Mouse (Mus musculus) kidney, adult 8-10 months (tissue): Measurements from ENCODE around the gene Mlxip.

Experiments used
- DNase-seq, 2 experiments: peaks; one replicate each; pipeline ENCODE4 v3.0.0; 2022

Mlxip gene

DNA sequence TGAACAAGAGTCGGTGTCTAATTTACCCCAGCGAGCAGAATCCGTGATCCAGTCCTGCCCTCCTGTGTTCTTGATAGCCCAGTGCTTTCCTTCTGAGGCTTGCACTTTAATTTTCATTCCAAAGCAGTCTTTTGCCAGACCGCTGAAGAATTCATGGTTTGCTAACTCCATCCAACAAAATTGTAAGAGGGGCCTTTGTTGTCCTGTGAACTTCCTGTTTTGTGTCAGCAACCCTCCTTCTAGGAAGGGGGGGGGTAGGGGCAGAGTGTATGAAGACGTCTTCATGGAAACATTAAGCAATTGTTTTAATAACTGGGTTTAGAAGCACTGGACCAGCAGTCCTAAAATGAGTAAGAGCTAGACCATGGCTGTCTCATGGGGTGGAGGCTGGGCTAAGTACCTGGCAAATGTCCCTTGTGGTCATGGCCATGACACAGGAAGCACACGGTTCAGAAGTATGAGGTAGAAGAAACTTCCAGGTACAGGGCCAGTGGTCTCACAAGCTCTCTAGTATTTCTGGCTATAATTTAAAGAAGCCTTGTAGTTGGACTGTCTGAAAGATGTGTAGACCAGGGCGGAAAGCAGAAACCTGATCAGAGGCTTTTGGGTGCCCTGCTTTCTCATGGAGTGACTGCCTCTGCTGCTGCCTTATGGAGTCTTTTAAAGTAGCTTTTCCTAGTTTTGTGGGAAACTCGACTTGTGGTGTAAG, 41.6 kb downstream of the Mlxip start:
- DNase-seq, result peak; percentile 30 to 31

DNA sequence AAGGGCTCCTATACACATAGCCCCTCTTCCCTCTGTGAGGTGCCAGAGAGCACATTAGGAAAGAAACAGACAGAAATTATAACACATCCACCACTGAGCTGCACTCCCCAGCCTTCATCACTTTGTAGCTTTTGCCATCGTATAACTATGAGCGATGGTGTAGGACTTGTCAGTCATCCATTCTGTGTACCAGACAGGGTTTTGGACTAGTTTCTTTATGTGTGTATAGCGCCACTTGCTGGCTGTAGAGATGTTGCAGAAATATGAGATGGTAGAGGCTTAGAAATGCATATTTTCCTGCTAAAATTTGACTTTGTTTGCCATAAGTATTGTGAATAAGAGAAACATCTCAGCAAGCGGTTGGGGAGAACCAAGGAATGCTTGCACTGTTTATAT, 42.2 kb downstream of the Mlxip start:
- DNase-seq, result peak; percentile 42 to 65

GRCm38 (mm10) chr5:123438381-123438780, 43.8 kb downstream of the Mlxip start:
- no peak for DNase-seq

DNA sequence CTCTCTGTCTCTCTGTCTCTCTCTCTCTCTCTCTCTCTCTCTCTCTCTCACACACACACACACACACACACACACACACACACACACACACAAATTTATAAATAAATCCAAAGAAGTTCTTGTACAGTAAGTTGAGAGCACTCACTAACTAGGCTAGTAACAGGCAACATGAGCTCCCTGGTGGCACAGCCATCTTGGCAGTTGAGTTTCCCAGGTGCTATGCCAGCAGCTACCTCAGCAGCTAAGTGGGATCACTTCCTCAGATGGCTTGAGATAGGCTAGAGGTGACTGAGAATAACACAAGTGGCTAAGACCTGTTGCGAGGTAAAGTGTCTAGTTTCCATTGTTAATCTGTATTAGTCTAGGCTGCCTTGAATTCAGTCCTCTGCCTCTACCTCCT, 44.7 kb downstream of the Mlxip start:
- DNase-seq, result no peak

DNA sequence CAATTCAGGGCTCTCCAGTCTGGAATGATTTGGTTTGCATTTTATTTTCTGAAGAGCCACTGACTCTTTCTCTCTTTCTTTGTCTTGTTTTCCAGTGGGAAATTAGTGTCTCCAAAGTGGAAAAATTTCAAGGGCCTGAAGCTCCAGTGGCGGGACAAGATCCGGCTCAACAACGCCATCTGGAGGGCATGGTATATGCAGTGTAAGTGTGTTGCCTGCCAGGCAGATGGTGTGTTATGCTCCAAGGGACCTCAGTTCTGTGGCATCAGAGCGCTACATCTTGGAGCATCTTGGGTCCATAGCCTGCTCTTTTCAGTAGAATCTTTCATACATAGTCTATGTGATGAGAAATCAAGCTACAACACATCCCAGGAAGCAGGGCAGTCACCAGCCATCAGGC, 45.3 kb downstream of the Mlxip start:
- peak in 1 of 2 experiments; percentile 17 for DNase-seq

- no peak for DNase-seq
These were observed 46.1 kb downstream of the Mlxip start for GRCm38 (mm10) chr5:123440664-123441063.

GRCm38 (mm10) chr5:123442283-123442682, 47.7 kb downstream of the Mlxip start:
- no peak for DNase-seq

DNA sequence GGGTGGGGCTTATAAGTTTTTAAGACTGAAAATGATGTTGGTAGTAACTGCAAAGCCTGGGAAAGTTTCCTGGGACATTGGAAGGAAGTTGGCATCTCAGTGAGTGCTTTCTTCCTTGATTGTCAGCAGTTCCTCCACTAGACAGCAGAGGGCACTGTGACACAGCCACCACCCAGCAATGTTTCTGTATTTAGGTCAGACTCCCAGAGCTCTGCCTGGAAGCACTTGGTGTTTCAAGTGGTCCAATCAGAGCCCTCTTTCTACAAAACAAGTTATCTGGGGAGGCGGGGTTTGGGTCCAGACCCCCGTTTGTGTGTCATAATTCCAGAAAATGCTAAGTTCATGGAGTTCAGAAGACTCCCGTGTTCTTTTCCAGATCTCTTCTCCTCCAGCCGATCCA, 49.5 kb downstream of the Mlxip start:
- DNase-seq, result peak; percentile 38 to 70

GRCm38 (mm10) chr5:123444849-123445334, 50.3 kb downstream of the Mlxip start:
- DNase-seq, result no peak

DNA sequence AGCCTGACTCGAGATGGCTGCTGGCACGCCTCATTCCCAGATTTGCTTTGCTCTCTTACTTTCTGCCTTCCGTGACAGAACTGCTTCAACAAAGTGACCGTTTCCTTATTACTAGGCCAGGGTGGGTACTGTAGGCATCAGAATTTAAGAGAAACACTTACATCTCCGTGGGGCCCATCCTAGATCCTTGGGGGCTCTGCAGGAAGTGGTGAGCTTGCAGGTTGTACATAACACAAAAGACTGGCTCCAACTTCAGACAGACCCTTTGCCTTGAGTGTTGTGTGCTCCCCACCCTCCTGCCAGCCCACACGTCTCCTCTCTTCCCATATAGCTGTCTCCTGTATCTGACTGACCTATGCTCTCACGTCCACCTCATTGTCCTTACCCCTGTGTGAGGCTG, 57.3 kb downstream of the Mlxip start:
- DNase-seq, result no peak

DNA sequence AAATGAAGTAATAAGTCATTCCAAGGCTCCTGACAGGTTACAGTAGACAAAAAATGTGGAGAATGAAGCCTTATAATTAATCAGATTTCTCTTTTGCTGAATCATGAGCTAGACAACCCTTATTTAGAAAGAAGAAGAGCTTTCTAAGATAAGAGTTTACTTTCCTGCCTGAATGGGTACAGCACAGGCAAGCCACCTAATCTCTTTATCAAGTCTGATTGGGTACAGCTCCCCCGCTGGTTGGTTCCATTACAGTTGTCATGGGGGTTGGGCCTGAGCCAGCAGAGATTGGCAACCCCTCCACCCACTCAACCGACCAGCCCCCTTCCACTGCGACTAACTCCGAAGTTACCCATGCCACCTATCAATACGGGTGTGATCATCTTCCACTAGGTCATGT, 66.8 kb downstream of the Mlxip start:
- no peak for DNase-seq

GRCm38 (mm10) chr5:123464638-123465037, 70.0 kb downstream of the Mlxip start:
- no peak for DNase-seq

DNA sequence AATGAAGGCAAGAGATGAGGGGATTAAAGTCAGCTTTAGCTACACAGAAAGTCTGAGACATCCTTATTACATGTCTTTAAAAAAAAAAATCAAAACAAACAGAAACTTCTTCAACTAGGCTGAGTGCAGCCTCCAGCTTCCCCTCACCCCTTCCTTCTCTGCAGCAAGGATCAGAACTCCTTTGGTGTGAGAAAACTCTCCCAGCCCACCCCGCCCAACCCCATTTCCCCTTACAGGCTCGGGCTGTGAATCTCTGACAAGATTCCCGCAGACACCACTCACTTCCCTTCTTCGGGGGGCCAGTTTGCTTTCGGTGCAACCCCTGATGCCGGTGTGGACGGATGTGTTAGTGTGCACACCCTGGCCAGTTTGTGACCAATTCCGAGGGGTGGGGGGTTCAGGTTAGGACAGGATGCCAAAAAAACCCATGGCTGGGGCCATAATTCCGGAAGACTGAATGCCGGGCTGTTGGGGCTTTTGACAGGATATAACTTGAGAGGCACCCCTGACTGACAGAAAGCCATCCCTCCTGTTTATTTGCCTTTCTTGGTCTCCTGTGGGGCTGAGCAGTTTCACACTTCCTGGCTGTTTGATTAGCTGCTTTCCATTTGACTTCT, 76.3 kb downstream of the Mlxip start:
- no peak for DNase-seq

GRCm38 (mm10) chr5:123473817-123474216, 79.2 kb downstream of the Mlxip start:
- DNase-seq, result no peak

DNA sequence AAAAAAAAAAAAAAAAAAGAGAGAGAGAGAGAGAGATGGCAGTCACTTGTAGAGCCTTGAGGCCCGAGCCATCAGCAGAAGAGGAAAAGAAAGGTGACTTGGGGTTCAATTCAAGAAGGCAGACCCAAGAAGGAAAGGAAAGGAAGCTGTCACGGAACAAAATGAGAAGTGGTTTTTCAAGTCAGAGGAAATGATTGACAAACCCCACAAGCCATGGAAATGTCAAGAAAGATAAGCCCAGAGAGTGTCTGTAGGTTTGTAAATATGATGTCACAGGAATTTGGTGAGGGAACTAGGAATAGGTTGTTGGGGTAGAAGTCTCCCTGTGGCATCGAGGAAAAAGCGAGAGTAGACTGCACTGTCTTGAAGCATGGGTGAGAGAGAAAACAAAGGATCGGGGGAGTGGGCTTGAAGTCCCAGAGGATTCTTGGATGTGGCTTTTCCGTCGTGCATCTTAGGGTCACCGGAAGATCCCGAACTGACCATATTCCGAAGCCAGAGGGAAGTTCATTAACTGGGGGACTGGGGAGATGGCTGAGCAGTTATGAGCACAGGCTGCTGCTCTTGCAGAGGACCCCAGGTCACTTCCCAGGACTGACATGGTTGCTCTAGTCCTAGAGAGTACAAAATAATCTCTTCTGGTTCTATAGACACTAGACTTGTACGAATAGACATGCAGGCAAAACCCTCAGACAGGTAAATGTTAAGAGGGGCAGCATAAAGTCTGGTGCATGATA, 93.2 kb downstream of the Mlxip start:
- DNase-seq, result no peak

DNA sequence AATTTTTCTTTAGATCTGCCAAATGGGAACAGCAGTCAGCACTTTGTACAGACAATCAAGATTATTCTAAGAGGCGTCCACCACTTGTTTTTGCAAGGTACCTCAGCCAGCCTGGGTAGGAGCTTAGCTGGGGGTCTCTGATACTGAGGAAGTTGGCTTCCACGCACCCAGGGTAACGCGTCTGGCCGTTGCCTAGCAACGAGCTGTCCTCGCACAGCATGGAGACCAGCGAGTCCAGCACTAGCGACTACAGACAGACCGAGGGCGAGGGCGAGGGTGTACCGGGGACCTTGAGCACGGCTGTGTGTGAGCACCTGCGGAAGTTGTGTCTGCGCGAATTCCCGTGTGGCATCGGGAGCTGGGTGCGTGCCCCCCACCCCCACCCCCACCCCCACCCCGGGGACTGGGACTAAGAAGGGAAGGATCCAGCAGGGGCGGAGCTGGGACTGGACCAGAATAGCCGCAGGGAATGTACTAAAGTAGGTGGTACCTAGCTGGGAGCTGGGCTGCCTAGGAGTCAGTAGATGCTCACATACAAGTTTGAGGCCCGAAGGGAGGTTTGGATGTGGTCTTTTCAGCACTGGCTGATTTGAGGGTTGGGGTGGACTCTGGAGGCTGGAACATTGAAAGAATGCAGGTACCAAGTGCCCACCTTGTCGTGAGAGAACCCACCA, 94.7 kb downstream of the Mlxip start, which contains the start of the genes Lrrc43 and Il31:
Lrrc43 (plus strand) TSS at position 194 of the 674 bp plus-strand sequence.
Il31 (minus strand) TSS at position 378 of the 674 bp plus-strand sequence.
- no peak for DNase-seq

- no peak for DNase-seq
These were observed 95.3 kb downstream of the Mlxip start for GRCm38 (mm10) chr5:123489935-123490334.

- DNase-seq, result peak in 1 of 2 experiments; percentile 13
These were observed 105.1 kb downstream of the Mlxip start for GRCm38 (mm10) chr5:123499717-123500116.

GRCm38 (mm10) chr5:123501973-123502372, 107.4 kb downstream of the Mlxip start:
- DNase-seq, result no peak
